Mouse (Mus musculus) right cerebral cortex, adult 18-20 months (tissue): ENCODE measurements around the gene Grasp.

ENCODE experiments used
- DNase-seq: peaks from one replicate; pipeline ENCODE4 v3.0.0; 2022; ENCODE audit warnings: mixed read lengths

Grasp gene

GRCm38 (mm10) chr15:101194951-101195823 is 28.8 kb upstream of the Grasp start:
- no peak for DNase-seq

- no peak for DNase-seq
These were observed 27.8 kb upstream of the Grasp start for GRCm38 (mm10) chr15:101196079-101196795.

DNA sequence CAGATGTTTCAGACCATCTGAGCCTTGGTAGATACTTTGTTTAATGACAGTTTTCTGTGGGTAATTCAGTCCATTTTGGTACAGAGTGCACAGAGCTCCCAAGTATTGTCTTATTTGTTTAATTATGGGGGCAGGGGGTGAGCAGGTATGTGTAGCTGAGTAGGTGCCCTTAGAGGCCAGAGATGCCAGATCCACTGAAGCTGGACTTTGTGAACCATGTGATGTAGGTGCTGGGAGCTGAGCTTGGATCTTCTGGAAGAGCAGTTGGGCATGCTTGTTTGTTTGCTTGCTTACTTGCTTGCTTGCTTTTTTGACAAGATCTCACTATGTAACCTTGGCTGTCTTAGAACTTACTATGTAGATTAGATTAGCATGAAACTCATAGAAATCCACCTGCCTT is 27.0 kb upstream of the Grasp start:
- no peak for DNase-seq

- DNase-seq, result no peak
These were observed 26.4 kb upstream of the Grasp start for GRCm38 (mm10) chr15:101197497-101198179.

- DNase-seq, result peak; percentile 74
These were observed 25.8 kb upstream of the Grasp start for GRCm38 (mm10) chr15:101198218-101198617.

- no peak for DNase-seq
These were observed 25.1 kb upstream of the Grasp start for GRCm38 (mm10) chr15:101198850-101199249.

- DNase-seq, result no peak
These were observed 23.2 kb upstream of the Grasp start for GRCm38 (mm10) chr15:101200777-101201295.

DNA sequence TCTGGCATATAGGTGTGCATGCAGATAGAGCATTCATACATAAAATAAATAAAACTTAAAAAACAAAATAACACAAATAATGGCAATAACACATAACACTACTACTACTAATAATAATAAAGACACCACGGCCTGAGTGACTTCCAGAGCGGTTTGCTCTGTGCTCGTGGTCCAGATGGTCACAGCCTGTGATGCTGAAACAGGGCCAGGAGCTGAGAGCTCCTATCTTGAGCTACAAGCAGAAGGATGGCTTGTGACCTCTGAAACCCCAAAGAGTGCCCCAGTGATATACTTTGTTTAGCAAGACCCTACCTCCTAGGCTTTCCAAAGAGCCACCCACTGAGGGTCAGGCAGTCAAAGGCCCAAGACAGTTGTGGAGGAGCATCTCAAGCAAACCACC is 22.6 kb upstream of the Grasp start:
- DNase-seq, result no peak

DNA sequence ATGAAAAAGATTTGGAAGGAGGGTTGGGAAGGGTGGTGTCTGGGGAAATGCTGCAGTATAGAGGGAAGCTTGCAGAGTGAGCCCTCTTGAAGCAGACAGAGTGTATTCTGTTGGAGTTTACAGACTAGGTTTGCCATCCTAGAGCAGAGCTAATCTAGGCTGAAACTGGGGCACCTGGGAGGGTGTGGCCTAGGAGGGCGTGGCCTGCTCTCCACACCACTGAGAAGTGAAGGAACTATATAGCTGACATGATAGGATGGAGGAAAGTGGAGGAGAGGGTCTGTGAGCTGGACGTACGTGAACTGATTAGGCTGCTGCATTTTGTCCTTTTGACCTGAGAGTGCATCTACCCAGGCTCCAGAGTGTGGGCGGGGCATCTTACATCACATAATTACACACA is 20.3 kb upstream of the Grasp start:
- no peak for DNase-seq

GRCm38 (mm10) chr15:101204781-101205180 is 19.2 kb upstream of the Grasp start:
- no peak for DNase-seq

- no peak for DNase-seq
These were observed 13.8 kb upstream of the Grasp start for GRCm38 (mm10) chr15:101210228-101210627.

GRCm38 (mm10) chr15:101210998-101211613 is 12.9 kb upstream of the Grasp start:
- DNase-seq, result no peak

DNA sequence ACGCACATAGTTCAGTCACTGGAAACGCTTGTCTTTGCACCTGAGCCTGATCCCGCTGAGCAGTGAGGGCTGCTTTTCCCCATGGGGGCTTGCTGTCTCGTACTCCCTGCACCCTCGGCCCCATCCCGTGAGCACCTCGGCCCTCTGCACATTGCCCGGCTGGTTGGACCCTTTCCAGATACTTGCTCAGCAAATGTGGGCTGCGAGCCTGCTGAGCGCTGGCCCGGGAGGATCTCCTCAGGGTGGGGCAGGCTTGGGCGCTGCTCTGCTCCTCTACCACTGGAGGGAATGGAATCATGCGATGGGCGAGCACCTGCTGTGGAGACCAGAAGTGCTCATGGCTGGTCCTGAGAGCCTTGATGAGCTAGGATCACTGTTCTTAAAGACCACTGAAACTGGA is 11.6 kb upstream of the Grasp start:
- DNase-seq, result no peak

- DNase-seq, result no peak
These were observed 8.9 kb upstream of the Grasp start for GRCm38 (mm10) chr15:101215136-101215535.

GRCm38 (mm10) chr15:101216036-101216435 is 8.0 kb upstream of the Grasp start:
- DNase-seq, result no peak

- no peak for DNase-seq
These were observed 3.1 kb upstream of the Grasp start for GRCm38 (mm10) chr15:101220905-101221297.

DNA sequence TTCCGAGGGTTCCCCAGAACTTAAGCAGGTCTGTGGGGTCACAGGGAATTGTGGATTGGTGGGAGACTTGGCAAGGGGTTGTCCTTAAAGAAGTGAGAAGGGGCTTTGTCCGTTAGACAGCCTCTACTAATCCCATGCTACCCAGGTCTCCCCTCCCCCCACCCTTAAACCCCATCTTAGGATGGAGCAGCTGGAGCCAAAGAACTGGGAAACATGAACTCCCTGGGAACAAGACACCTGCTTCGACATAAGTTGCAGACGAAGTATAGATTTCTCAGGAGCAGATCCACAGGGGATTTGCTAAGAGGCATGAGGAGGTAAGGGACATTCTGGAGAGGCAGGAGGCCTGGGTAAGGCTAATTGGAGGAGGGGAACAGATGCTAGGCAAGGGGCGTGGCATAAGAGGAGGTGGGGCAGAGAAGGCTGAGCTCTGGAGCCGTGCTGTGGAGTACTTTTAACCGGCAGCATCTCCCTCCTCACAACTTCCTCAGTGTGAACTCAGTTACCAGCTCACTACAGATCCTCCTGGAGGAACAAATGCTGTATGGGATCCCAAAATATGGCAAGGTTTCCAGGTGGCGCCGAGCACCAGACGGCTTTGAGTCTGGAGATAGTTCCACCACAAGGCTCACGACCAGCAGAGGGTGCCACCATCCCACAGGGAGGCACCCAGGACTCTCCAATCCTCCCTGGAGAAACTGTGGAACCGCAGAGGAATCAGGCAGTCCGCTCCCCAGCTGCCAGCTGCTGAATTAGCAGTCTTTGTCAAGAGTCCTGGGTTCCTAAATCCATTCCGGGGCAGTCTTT is 2.5 kb upstream of the Grasp start:
- peak; percentile 93 for DNase-seq

GRCm38 (mm10) chr15:101222897-101223482 is 998 bp upstream of the Grasp start:
- no peak for DNase-seq

DNA sequence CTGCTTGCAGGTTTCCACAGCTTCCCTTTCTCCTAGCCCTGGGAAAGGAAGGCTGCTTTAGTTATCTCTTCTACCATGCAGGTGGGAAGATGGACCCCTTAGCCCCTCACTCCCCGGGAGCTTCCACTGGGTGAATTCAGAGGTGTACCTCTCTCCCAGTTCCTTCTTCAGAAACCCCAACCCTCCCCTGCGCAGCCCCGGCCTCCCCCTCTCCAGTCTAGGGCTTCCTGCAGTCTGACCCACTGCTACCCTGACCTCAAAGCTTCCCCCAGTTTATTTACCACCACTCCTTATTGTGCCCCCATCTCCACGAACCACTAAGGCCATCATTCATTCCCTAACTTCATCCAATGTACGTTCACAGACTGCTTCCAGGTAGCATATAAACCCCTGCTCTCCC is 392 bp upstream of the Grasp start:
- DNase-seq, result no peak

DNA sequence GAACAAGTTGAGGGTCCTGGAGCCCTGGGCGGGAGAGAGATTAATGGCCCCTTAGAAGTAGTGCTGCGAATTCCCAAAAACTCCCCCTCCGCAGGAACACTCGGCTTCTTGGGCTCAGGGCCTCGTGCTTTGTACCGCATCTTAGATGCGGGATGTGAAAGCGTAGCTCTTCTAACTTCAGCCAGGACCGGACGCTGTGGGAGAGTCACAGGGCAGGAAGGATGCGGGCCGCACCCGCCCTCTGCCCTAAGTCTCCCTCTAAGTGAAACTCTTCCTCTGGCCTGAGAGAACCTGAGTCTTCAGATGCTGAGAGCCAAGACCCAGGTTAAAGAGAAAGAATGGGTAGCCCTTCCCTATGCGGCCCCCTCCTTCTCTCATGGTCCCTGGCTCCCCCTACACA is 989 bp downstream of the Grasp start:
- no peak for DNase-seq

- DNase-seq, result no peak
These were observed 4.0 kb downstream of the Grasp start for GRCm38 (mm10) chr15:101227971-101228370.
